Mouse (Mus musculus) E14TG2a.4 (cell line): ENCODE measurements around the gene Dgkd.
A peak's percentile ranks its signal among the peaks of the same experiment; 100 is the strongest.

ENCODE experiments used
- CTCF ChIP-seq: conservative IDR thresholded peaks from 2 replicates; pipeline ENCODE4 v1.5.1; 2014; ENCODE audit warnings: low read length
- NANOG ChIP-seq: IDR thresholded peaks from 2 replicates; pipeline ENCODE4 v1.6.1; 2014; ENCODE audit warnings: borderline replicate concordance, low read length, mixed read lengths

GRCm38 (mm10) chr1:87825281-87825680 lies 27.8 kb upstream of the Dgkd start:
- TF ChIP-seq CTCF (peak; percentile 69), NANOG (no peak)
